Mouse (Mus musculus) stomach, postnatal 0 days (tissue): ENCODE results near the gene Dbn1. TPM values are rescaled to one million over a fixed set of nuclear protein-coding genes. Genes with fewer than 3 reads are reported as not detected.

Experiments used
- ATAC-seq: fragments of 200-750 bp; cut with Nextera tagmentation; 2 replicates; pipeline ENCODE4 v1.8.0; 2017; ENCODE audit not compliant: low FRiP score, low TSS enrichment
- DNase-seq: peaks from one replicate; pipeline ENCODE4 v3.0.0-alpha.2; 2016; ENCODE audit warnings: low spot score
- H3K27ac ChIP-seq: fragments of 300-500 bp; sonication (generic); replicated peaks from 2 replicates; pipeline ENCODE4 v1.5.1; 2014; ENCODE audit warnings: mild to moderate bottlenecking, control low read depth
- H3K27me3 ChIP-seq: fragments of 300-500 bp; sonication (generic); 2 replicates; pipeline ENCODE4 v1.6.1; 2014; ENCODE audit warnings: low read length; ENCODE audit not compliant: control insufficient read depth, insufficient read depth
- H3K36me3 ChIP-seq: fragments of 300-500 bp; sonication (generic); 2 replicates; pipeline ENCODE4 v1.6.1; 2014; ENCODE audit warnings: low read length, mixed read lengths; ENCODE audit not compliant: control insufficient read depth, insufficient read depth
- H3K4me1 ChIP-seq: fragments of 300-500 bp; sonication (generic); replicated peaks from 2 replicates; pipeline ENCODE4 v1.6.1; 2014; ENCODE audit warnings: antibody characterized with exemption; ENCODE audit not compliant: control insufficient read depth, insufficient read depth
- H3K4me2 ChIP-seq: fragments of 300-500 bp; sonication (generic); replicated peaks from 2 replicates; pipeline ENCODE4 v1.6.1; 2014; ENCODE audit warnings: low read depth, mild to moderate bottlenecking, control low read depth, moderate library complexity
- H3K4me3 ChIP-seq: fragments of 300-500 bp; sonication (generic); 2 replicates; pipeline ENCODE4 v1.5.1; 2014; ENCODE audit warnings: low read depth, low read length, control low read depth
- H3K9ac ChIP-seq: fragments of 300-500 bp; sonication (generic); 2 replicates; pipeline ENCODE4 v1.6.1; 2014; ENCODE audit warnings: mild to moderate bottlenecking, low read length, control low read depth, mixed read lengths
- H3K9me3 ChIP-seq: fragments of 300-500 bp; sonication (generic); 2 replicates; pipeline ENCODE4 v1.6.1; 2016; ENCODE audit warnings: low read length; ENCODE audit not compliant: control insufficient read depth
- CTCF ChIP-seq: IDR thresholded peaks from 2 replicates; pipeline ENCODE4 v1.5.1; 2016; ENCODE audit warnings: antibody characterized with exemption, low read depth, mild to moderate bottlenecking, moderate library complexity
- EP300 ChIP-seq: optimal IDR thresholded peaks from 2 replicates; pipeline ENCODE3; 2016; ENCODE audit warnings: antibody characterized with exemption
- WGBS: fragments of 180-500 bp; shearing (Covaris S2); extraction: QIAGEN DNeasy Blood & Tissue Kit; methylation state at CpG from one replicate; pipeline ENCODE4 v1.1.7; 2014; 5-methylcytosine and 5-hydroxymethylcytosine counted together
- polyA plus RNA-seq: library from polyadenylated mRNA; unstranded; fragments of >200 nt; fragmentation: Nextera tagmentation; extraction: Ambion mirVana; gene quantifications from 2 replicates; pipeline ENCODE4 v1.2.1, GENCODE M21; 2015

The Dbn1 gene
- polyA plus RNA-seq, 1 experiment from 2014 or later, result 39.3 TPM

DNA sequence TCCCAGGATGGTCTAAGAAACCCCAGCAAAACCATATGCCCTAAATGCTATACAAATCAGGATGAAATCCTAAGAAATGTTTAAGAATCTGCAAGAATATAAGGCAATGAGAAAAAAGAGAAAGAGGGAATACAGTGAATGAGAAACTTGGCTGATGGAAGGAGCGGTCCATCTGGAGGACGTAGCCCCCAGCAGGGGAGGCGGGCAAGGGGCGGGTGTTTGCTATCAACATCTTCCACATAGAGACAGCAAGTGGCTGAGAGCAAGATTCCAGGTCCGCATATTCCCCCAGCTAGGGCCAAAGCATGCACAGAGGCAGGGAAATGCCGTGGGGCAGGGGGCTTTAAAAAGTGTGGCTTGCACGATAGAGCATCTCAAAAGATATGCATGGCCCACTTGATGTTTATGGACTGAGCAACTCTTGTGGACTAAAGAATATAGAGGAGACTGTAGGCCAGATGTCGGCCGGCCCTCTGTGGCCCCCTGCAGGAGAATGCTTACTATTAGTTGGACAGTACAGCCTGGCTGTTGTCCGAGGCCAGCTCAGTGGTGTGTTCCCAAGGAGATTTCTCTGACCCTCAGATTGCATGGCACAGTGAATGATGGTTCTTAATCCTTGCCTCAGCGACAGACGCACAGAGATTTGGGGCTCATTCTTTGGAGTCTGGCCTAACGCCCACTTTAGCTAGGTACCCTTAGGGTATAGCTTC lies 18.9 kb downstream of the Dbn1 start:
- H3K4me3 ChIP-seq, result no peak overlapping the region
- H3K9me3 ChIP-seq, result no peaks in the 10 kb centered on the region
- 42% methylated on average over 13 of the region's 13 CpGs for WGBS
- peak; percentile 63 for DNase-seq
- 0 out of 2 replicates have a peak, but pooled peaks cover 5% of the 10 kb centered on the region for H3K4me1 ChIP-seq
- no peak for ATAC-seq
- TF ChIP-seq CTCF, result peak; percentile 75
- TF ChIP-seq EP300, result no peak
- H3K4me2 ChIP-seq, result no peak overlapping the region
- H3K27me3 ChIP-seq, result no peaks in the 10 kb centered on the region
- no peak overlapping the region for H3K9ac ChIP-seq
- 0 out of 2 replicates have a peak, but pooled peaks cover 1% of the 10 kb centered on the region for H3K36me3 ChIP-seq
- H3K27ac ChIP-seq, result no peak overlapping the region

DNA sequence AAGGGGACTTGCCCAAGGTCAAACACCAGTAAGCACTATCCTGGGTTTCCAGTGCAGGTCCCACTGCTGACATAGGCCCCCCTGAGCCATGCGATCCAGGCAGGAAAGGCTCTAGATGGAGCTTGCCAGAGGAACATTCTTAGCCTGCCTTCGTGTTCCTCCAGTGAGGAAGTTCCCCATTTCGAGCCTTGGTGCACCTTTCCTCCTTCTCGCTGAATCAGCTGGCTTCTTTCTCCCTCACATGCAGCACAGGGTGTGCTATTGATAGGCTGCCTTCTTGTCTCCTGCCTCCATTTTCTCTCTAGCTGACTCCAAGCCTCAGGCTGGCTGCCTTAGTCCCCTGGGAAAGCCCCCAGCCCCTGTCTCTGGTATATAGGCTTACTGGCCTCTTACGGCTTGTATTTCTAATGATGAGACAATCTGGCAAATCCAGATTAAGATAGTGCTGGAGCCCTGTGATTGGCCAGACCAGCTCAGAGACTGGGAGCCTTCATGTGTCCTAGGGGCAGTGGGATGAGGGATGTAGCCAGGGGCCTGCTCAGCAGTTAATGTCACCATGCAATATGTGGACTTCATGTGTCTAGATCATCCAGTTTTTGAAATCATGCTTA lies 22.0 kb downstream of the Dbn1 start:
- Histone ChIP-seq H3K9me3 (no peaks in the 10 kb centered on the region), H3K27ac (no peak overlapping the region), H3K4me2 (no peak overlapping the region), H3K4me1 (0 out of 2 replicates have a peak, but pooled peaks cover 5% of the 10 kb centered on the region), H3K27me3 (no peaks in the 10 kb centered on the region), H3K4me3 (no peak overlapping the region), H3K9ac (no peak overlapping the region), H3K36me3 (no peaks in the 10 kb centered on the region; the same call in none of the 2 replicates)
- no peak for DNase-seq
- no peak for ATAC-seq
- no peak for TF ChIP-seq CTCF
- WGBS, result 67% methylated on average over 5 of the region's 5 CpGs

DNA sequence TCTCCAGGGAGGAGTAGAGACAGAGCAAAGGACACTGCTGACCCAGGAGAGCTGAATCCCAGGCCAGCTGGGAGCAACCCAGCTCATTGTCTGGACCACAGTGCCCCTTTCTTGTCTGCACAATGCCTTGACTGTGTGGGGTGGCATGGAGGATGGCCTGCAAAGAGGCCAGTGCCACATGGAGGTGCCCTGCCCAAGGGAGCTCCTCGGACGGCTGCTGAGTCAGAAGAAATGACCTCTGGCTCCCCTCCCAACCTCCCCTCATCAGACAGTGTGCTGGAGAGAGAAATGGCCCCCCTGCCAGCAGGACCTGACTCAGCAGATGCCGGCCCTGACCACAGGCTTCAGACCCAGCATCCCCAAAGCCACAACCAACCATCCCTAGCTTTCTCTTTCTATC lies 22.7 kb downstream of the Dbn1 start:
- Histone ChIP-seq H3K4me1 (0 out of 2 replicates have a peak, but pooled peaks cover 5% of the 10 kb centered on the region), H3K9ac (no peak overlapping the region), H3K27me3 (no peaks in the 10 kb centered on the region), H3K4me3 (no peak overlapping the region; the same call in 1 of the 2 replicates), H3K9me3 (no peaks in the 10 kb centered on the region), H3K4me2 (0 out of 2 replicates have a peak overlapping the region, but pooled peaks have one; percentile 96), H3K27ac (no peak overlapping the region), H3K36me3 (no peaks in the 10 kb centered on the region; the same call in none of the 2 replicates)
- TF ChIP-seq EP300 (no peak), CTCF (no peak)
- 20% methylated on average over 3 of the region's 3 CpGs for WGBS
- no peak for DNase-seq
- 0 out of 2 replicates have a peak, but pooled peaks have one; percentile 9 for ATAC-seq

- Histone ChIP-seq H3K9ac (peak within 1 kb of the TSS; percentile 65), H3K4me1 (0 out of 2 replicates have a peak, but pooled peaks cover 5% of the 10 kb centered on the region), H3K27ac (0 out of 2 replicates have a peak within 1 kb of the TSS, but pooled peaks have one; percentile 24), H3K4me3 (peak within 1 kb of the TSS; percentile 55), H3K4me2 (peak within 1 kb of the TSS; percentile 96), H3K27me3 (no peaks in the 10 kb centered on the region), H3K36me3 (peaks cover 4% of the 10 kb centered on the region), H3K9me3 (no peaks in the 10 kb centered on the region)
- TF ChIP-seq CTCF, result no peak
- TF ChIP-seq EP300, result no peak
- under 1% methylated on average over 76 of the region's 84 CpGs for WGBS
- ATAC-seq (peak; percentile 38; the same call in 1 of the 2 replicates), DNase-seq (peak; percentile 42)
Measured at GRCm38 (mm10) chr13:55464027-55464884, 23.7 kb downstream of the Dbn1 start, which contains the start of gene Prr7. Prr7 (plus strand) TSS chr13:55464267.

DNA sequence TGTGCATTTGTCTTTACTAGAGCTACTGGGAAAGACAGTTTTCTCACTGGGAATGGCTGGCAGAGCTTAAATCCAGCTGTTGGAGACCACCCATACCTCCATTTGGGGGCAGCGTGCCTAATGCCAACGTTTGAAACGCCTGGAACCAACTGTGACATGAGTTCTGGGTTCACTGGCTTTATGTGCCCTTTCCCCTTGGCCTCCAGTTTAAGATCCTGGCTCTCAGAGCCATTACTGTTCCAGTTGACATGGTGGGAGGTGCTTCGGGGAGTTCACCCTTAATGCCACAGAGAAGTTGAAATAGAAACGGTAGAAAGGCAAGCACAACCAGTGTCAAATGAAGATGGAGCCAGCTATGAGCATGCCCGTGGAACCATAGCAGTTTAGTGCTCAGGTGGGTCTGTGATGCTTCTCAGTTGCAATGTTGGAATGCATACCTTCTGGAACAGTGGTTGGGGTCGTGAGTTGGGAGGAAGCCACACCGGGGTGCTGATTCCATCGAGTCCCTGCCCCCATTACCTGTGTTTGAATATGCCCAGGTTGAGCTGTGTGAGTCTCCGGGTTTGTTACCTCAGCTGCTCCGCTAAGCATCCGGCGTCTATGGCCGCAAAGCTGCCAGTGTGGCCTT lies 24.4 kb downstream of the Dbn1 start:
- Histone ChIP-seq H3K27ac (no peak overlapping the region), H3K4me2 (peak overlapping the region; percentile 96), H3K9me3 (no peaks in the 10 kb centered on the region), H3K36me3 (peaks cover 6% of the 10 kb centered on the region), H3K4me3 (peak overlapping the region; percentile 55), H3K9ac (peak overlapping the region; percentile 65; the same call in 1 of the 2 replicates), H3K27me3 (no peaks in the 10 kb centered on the region), H3K4me1 (0 out of 2 replicates have a peak, but pooled peaks cover 5% of the 10 kb centered on the region)
- DNase-seq (no peak), ATAC-seq (0 out of 2 replicates have a peak, but pooled peaks have one; percentile 1)
- TF ChIP-seq CTCF (no peak), EP300 (no peak)
- 14% methylated on average over 14 of the region's 14 CpGs for WGBS
